Mouse (Mus musculus) embryonic fibroblast, embryonic 13.5 days (primary cell): ENCODE measurements around the gene Kif15.

Source experiments
- CTCF ChIP-seq: IDR thresholded peaks from 2 replicates; pipeline ENCODE4 v1.5.1; 2011; ENCODE audit warnings: mild to moderate bottlenecking, control low read depth, low read length, moderate library complexity, borderline replicate concordance; ENCODE audit not compliant: insufficient read depth
- POLR2A ChIP-seq: IDR thresholded peaks from 2 replicates; pipeline ENCODE4 v1.6.1; 2011; ENCODE audit warnings: low read depth, mild to moderate bottlenecking, control low read depth, low read length, moderate library complexity

GRCm38 (mm10) chr9:123034426-123034825, 83.6 kb downstream of the Kif15 start, which contains the start of gene Tgm4:
- no peak for TF ChIP-seq POLR2A
- TF ChIP-seq CTCF = no peak
